Mouse (Mus musculus) limb, embryonic 11.5 days (tissue): ENCODE data around the gene Platr17. TPM values are rescaled to one million over a fixed set of nuclear protein-coding genes. Genes with fewer than 3 reads are reported as not detected.
"Not testable (repeated sequence)": the region's sequence is repeated elsewhere in the genome, so short reads cannot be mapped to it uniquely, and the experiment has no call there.

Source experiments
- ATAC-seq: fragments of 200-750 bp; cut with Nextera tagmentation; 2 replicates; pipeline ENCODE4 v1.8.0; 2017; ENCODE audit warnings: low read depth; ENCODE audit not compliant: insufficient number of reproducible peaks, low FRiP score, low TSS enrichment
- DNase-seq: peaks from one replicate; pipeline ENCODE4 v3.0.0-alpha.2; 2015; ENCODE audit warnings: low spot score
- H3K27ac ChIP-seq: fragments of 300-500 bp; sonication (generic); replicated peaks from 2 replicates; pipeline ENCODE4 v1.5.1; 2014; ENCODE audit warnings: low read depth, mild to moderate bottlenecking, low read length
- H3K27me3 ChIP-seq: fragments of 300-500 bp; sonication (generic); 2 replicates; pipeline ENCODE4 v1.6.1; 2014; ENCODE audit warnings: mild to moderate bottlenecking, low read length, mixed read lengths; ENCODE audit not compliant: control insufficient read depth, insufficient read depth
- H3K36me3 ChIP-seq: fragments of 300-500 bp; sonication (generic); 2 replicates; pipeline ENCODE4 v1.6.1; 2014; ENCODE audit warnings: mild to moderate bottlenecking, low read length, moderate library complexity, mixed read lengths; ENCODE audit not compliant: control insufficient read depth, insufficient read depth
- H3K4me1 ChIP-seq: fragments of 300-500 bp; sonication (generic); 2 replicates; pipeline ENCODE4 v1.6.1; 2014; ENCODE audit warnings: low read length, mixed read lengths; ENCODE audit not compliant: control insufficient read depth, insufficient read depth
- H3K4me2 ChIP-seq: fragments of 300-500 bp; sonication (generic); 2 replicates; pipeline ENCODE4 v1.6.1; 2014; ENCODE audit warnings: low read depth, mild to moderate bottlenecking, moderate library complexity; ENCODE audit not compliant: severe bottlenecking
- H3K4me3 ChIP-seq: fragments of 300-500 bp; sonication (generic); 2 replicates; pipeline ENCODE4 v1.5.1; 2014; ENCODE audit warnings: low read depth, low read length
- H3K9ac ChIP-seq: fragments of 300-500 bp; sonication (generic); 2 replicates; pipeline ENCODE4 v1.6.1; 2014; ENCODE audit warnings: mild to moderate bottlenecking, low read length
- H3K9me3 ChIP-seq: fragments of 300-500 bp; sonication (generic); 2 replicates; pipeline ENCODE4 v1.6.1; 2016; ENCODE audit warnings: low read length; ENCODE audit not compliant: control insufficient read depth
- WGBS: fragments of 180-500 bp; shearing (Covaris S2); extraction: QIAGEN DNeasy Blood & Tissue Kit; methylation state at CpG from one replicate; pipeline ENCODE4 v1.1.7; 2014; 5-methylcytosine and 5-hydroxymethylcytosine counted together
- polyA plus RNA-seq: library from polyadenylated mRNA; unstranded; fragments of >200 nt; fragmentation: Nextera tagmentation; extraction: Ambion mirVana; gene quantifications from 2 replicates; pipeline ENCODE4 v1.2.1, GENCODE M21; 2014

Gene Platr17
- polyA plus RNA-seq, 1 experiment from 2014 or later, result 0.19 TPM

- no peak for ATAC-seq
These were observed 5.3 kb upstream of the Platr17 start for GRCm38 (mm10) chr17:33899642-33900041.

GRCm38 (mm10) chr17:33900281-33900988 is 4.5 kb upstream of the Platr17 start:
- H3K36me3 ChIP-seq, result no peaks in the 10 kb centered on the region
- H3K4me1 ChIP-seq, result no peaks in the 10 kb centered on the region
- no peak overlapping the region for H3K27ac ChIP-seq
- no peak overlapping the region for H3K4me3 ChIP-seq
- DNase-seq (no peak), ATAC-seq (no peak)
- 64% methylated on average over 7 of the region's 7 CpGs for WGBS
- no peaks in the 10 kb centered on the region for H3K27me3 ChIP-seq
- H3K4me2 ChIP-seq, result no peak overlapping the region
- no peak overlapping the region for H3K9ac ChIP-seq
- H3K9me3 ChIP-seq, result no peaks in the 10 kb centered on the region

More at GRCm38 (mm10) chr17:33899642-33900041, 5.3 kb upstream of the Platr17 start:
- DNase-seq, result no peak
- Histone ChIP-seq H3K9ac (no peak overlapping the region), H3K9me3 (no peaks in the 10 kb centered on the region), H3K4me1 (no peaks in the 10 kb centered on the region), H3K4me3 (no peak overlapping the region), H3K27ac (no peak overlapping the region), H3K27me3 (no peaks in the 10 kb centered on the region), H3K4me2 (no peak overlapping the region), H3K36me3 (no peaks in the 10 kb centered on the region)
- 82% methylated on average over 4 of the region's 4 CpGs for WGBS

- Histone ChIP-seq H3K27me3 (no peaks in the 10 kb centered on the region), H3K9ac (no peak overlapping the region), H3K4me3 (no peak overlapping the region), H3K4me2 (no peak overlapping the region), H3K36me3 (no peaks in the 10 kb centered on the region), H3K27ac (no peak overlapping the region), H3K9me3 (no peaks in the 10 kb centered on the region), H3K4me1 (no peaks in the 10 kb centered on the region)
- ATAC-seq (no peak), DNase-seq (no peak)
- WGBS, result 81% methylated on average over 4 of the region's 4 CpGs
These were observed 4.0 kb upstream of the Platr17 start for GRCm38 (mm10) chr17:33900989-33901314.

DNA sequence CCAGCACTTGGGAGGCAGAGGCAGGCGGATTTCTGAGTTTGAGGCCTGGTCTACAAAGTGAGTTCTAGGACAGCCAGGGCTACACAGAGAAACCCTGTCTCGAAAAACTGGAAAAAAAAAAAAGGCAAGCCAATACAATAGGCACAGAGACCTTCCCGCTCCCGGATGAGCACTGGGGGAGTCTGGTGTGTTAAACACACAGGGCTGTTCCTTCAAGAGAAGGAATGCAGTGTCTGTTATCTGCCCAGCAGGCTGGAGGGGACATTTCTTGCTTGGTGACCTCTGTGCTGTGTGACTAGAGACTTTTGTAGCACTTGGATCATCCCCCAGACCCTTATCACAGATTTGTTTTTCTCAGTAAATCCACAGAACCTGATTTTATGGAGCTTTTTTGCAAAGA is 3.3 kb upstream of the Platr17 start:
- Histone ChIP-seq H3K36me3 (no peaks in the 10 kb centered on the region), H3K27me3 (no peaks in the 10 kb centered on the region), H3K4me3 (no peak overlapping the region), H3K27ac (no peak overlapping the region), H3K4me2 (no peak overlapping the region), H3K4me1 (no peaks in the 10 kb centered on the region), H3K9ac (no peak overlapping the region), H3K9me3 (no peaks in the 10 kb centered on the region)
- DNase-seq (no peak), ATAC-seq (no peak)
- WGBS, result 74% methylated on average over 4 of the region's 4 CpGs

DNA sequence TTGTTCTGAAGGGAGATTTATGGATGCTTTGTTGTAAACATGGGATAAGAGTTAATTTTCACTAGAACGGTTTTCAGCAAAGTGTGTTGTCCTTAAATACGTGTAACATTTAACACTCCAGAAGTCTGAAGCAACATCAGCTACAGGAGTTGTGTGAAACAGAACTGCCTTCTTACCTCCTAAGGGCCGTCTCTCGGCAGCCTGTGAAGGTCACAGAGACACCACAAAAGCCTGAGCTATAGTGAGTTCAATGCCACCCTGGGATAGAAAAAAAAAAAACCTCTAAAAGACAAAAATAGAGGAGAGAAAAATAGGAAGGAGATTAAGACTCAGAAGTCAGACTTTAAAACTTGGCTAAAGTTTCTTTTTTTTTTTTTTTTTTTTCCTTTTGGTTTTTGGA is 2.9 kb upstream of the Platr17 start:
- Histone ChIP-seq H3K27ac (no peak overlapping the region), H3K4me2 (no peak overlapping the region), H3K27me3 (no peaks in the 10 kb centered on the region), H3K9me3 (no peaks in the 10 kb centered on the region), H3K4me1 (no peaks in the 10 kb centered on the region), H3K9ac (no peak overlapping the region), H3K36me3 (no peaks in the 10 kb centered on the region), H3K4me3 (no peak overlapping the region)
- WGBS, result 34% methylated on average over 4 of the region's 4 CpGs
- DNase-seq (no peak), ATAC-seq (no peak)

- no peaks in the 10 kb centered on the region for H3K36me3 ChIP-seq
- DNase-seq (no peak), ATAC-seq (no peak)
- no peaks in the 10 kb centered on the region for H3K27me3 ChIP-seq
- WGBS, result 81% methylated on average over 7 of the region's 7 CpGs
- no peak overlapping the region for H3K27ac ChIP-seq
- H3K4me3 ChIP-seq, result no peak overlapping the region
- H3K9me3 ChIP-seq, result no peaks in the 10 kb centered on the region
- no peak overlapping the region for H3K4me2 ChIP-seq
- H3K4me1 ChIP-seq, result no peaks in the 10 kb centered on the region
- no peak overlapping the region for H3K9ac ChIP-seq
These were observed 2.4 kb upstream of the Platr17 start for GRCm38 (mm10) chr17:33902491-33902890.

- H3K27me3 ChIP-seq, ATAC-seq, H3K4me1 ChIP-seq, DNase-seq, H3K27ac ChIP-seq, H3K36me3 ChIP-seq, H3K9ac ChIP-seq, H3K4me3 ChIP-seq, H3K9me3 ChIP-seq, H3K4me2 ChIP-seq: not testable (repeated sequence)
- WGBS, result 74% methylated on average over 6 of the region's 6 CpGs
These were observed 854 bp upstream of the Platr17 start for GRCm38 (mm10) chr17:33903911-33904651.

- Histone ChIP-seq H3K9ac (peak overlapping the region; percentile 76), H3K27me3 (no peaks in the 10 kb centered on the region), H3K36me3 (peaks cover 20% of the 10 kb centered on the region), H3K27ac (peak overlapping the region; percentile 75), H3K9me3 (no peaks in the 10 kb centered on the region), H3K4me1 (peaks cover 8% of the 10 kb centered on the region), H3K4me3 (peak overlapping the region; percentile 88), H3K4me2 (peak overlapping the region; percentile 97)
- under 1% methylated on average over 43 of the region's 44 CpGs for WGBS
- DNase-seq (no peak), ATAC-seq (peak; percentile 60)
These were observed 3.6 kb downstream of the Platr17 start for GRCm38 (mm10) chr17:33908331-33909076.
